Mouse (Mus musculus) ES-E14 (cell line): ENCODE results near the gene Il17ra.

Source experiments
- MAFK ChIP-seq: IDR thresholded peaks from 2 replicates; pipeline ENCODE4 v1.6.1; 2014; ENCODE audit warnings: mild to moderate bottlenecking, low read depth, low read length, inconsistent platforms; ENCODE audit not compliant: insufficient read depth
- ZNF384 ChIP-seq: IDR thresholded peaks from 2 replicates; pipeline ENCODE4 v1.6.1; 2012; ENCODE audit warnings: low read depth, low read length, inconsistent platforms

DNA sequence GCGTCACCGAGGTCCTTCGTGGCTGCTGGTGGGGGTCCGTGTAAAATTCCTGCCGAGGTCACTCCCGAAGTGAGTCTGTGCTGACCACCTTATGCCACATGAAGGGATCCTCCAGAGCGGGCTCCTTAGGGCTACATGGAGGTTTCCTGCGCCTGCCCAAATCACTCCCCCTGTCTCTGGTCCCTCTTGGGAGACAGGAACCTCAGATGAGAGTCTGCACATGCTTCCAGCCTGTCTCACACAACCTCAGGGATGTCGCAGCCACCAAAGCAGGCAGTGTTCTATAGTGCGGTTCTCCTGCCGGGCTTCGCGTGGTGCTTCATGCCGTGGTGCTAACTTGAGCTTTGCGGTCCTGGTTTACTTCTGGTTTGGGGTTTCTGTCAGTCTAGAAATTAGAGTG is 1.8 kb upstream of the Il17ra start:
- no peak for TF ChIP-seq ZNF384
- no peak for TF ChIP-seq MAFK
